ENCODE assay signal across 8 mouse cellular contexts in genomic region chr4:46620330-46620729, GRCm38 (mm10). TPM values are rescaled to one million over a fixed set of nuclear protein-coding genes. Genes with fewer than 3 reads are reported as not detected.
A peak's percentile ranks its signal among the peaks of the same experiment; 100 is the strongest.
DNase-seq lines count a peak whose midpoint lies in the region; ATAC-seq and TF ChIP-seq lines count a peak whose summit lies in the region.

No protein-coding gene starts in this region.

- H3K36me3 ChIP-seq in kidney, adult 2 months (ENCODE audit: control insufficient read depth, insufficient read depth, low read length), result no peaks in the 10 kb centered on the region
- no peaks in the 10 kb centered on the region for H3K36me3 ChIP-seq in forebrain, embryonic 15.5 days
- H3K36me3 ChIP-seq in liver, embryonic 12.5 days, result no peaks in the 10 kb centered on the region
- no peaks in the 10 kb centered on the region for H3K36me3 ChIP-seq in stomach, embryonic 16.5 days (ENCODE audit: control insufficient read depth, insufficient read depth, low read length)

- no peak overlapping the region for H3K4me3 ChIP-seq in kidney, adult 2 months (ENCODE audit: insufficient read depth, low read depth, low read length)
- no peak overlapping the region for H3K4me3 ChIP-seq in forebrain, embryonic 15.5 days
- H3K4me3 ChIP-seq in liver, embryonic 12.5 days, result peak overlapping the region; percentile 27
- no peak overlapping the region for H3K4me3 ChIP-seq in stomach, embryonic 16.5 days (replicated peaks; ENCODE audit: low read length)

- no peaks in the 10 kb centered on the region for H3K27me3 ChIP-seq in kidney, adult 2 months (replicated peaks; ENCODE audit: control insufficient read depth, insufficient read depth, low read length)
- no peaks in the 10 kb centered on the region for H3K27me3 ChIP-seq in forebrain, embryonic 15.5 days
- H3K27me3 ChIP-seq in liver, embryonic 12.5 days (replicated peaks), result peaks cover 12% of the 10 kb centered on the region; the same call in 1 of the 2 replicates
- H3K27me3 ChIP-seq in stomach, embryonic 16.5 days (ENCODE audit: control insufficient read depth, insufficient read depth, low read length), result no peaks in the 10 kb centered on the region

- ATAC-seq in forebrain, embryonic 15.5 days (replicated peaks), result no peak
- no peak for ATAC-seq in liver, embryonic 12.5 days
- peak; percentile 29; the same call in 1 of the 2 replicates for ATAC-seq in stomach, embryonic 16.5 days (ENCODE audit: insufficient read depth, low FRiP score)

- TF ChIP-seq POLR2A in kidney, adult 2 months (IDR thresholded peaks at IDR 0.05; ENCODE audit: low read depth, low read length), result no peak

- no peaks in the 10 kb centered on the region for H3K4me1 ChIP-seq in kidney, adult 2 months (ENCODE audit: control insufficient read depth, insufficient read depth, low read length)
- H3K4me1 ChIP-seq in forebrain, embryonic 15.5 days, result peaks cover 10% of the 10 kb centered on the region; the same call in 1 of the 2 replicates
- H3K4me1 ChIP-seq in liver, embryonic 12.5 days, result peaks cover 28% of the 10 kb centered on the region
- no peaks in the 10 kb centered on the region for H3K4me1 ChIP-seq in stomach, embryonic 16.5 days (ENCODE audit: control insufficient read depth, insufficient read depth, low read length)

- 0 out of 2 replicates have a peak overlapping the region, but pooled peaks have one; percentile 2 for H3K4me2 ChIP-seq in forebrain, embryonic 15.5 days (replicated peaks)
- peak overlapping the region; percentile 53 for H3K4me2 ChIP-seq in liver, embryonic 12.5 days
- no peak overlapping the region for H3K4me2 ChIP-seq in stomach, embryonic 16.5 days (ENCODE audit: low read depth, low read length)

- H3K9me3 ChIP-seq in forebrain, embryonic 15.5 days, result no peaks in the 10 kb centered on the region
- H3K9me3 ChIP-seq in liver, embryonic 12.5 days (replicated peaks), result no peaks in the 10 kb centered on the region
- no peaks in the 10 kb centered on the region for H3K9me3 ChIP-seq in stomach, embryonic 16.5 days (replicated peaks; ENCODE audit: control insufficient read depth, low read length)

- 26% methylated on average over 23 of the region's 23 CpGs for WGBS in kidney, adult 2 months
- WGBS in forebrain, embryonic 15.5 days, result 8% methylated on average over 23 of the region's 23 CpGs
- 12% methylated on average over 23 of the region's 23 CpGs for WGBS in liver, embryonic 12.5 days (ENCODE audit: insufficient replicate concordance)
- WGBS in stomach, embryonic 16.5 days, result 15% methylated on average over 23 of the region's 23 CpGs

- H3K27ac ChIP-seq in kidney, adult 2 months (ENCODE audit: insufficient read depth, low read depth, low read length), result no peak overlapping the region
- no peak overlapping the region for H3K27ac ChIP-seq in forebrain, embryonic 15.5 days (replicated peaks)
- no peak overlapping the region for H3K27ac ChIP-seq in liver, embryonic 12.5 days
- H3K27ac ChIP-seq in stomach, embryonic 16.5 days (ENCODE audit: low read length), result no peak overlapping the region

- H3K9ac ChIP-seq in forebrain, embryonic 15.5 days (replicated peaks), result no peak overlapping the region
- H3K9ac ChIP-seq in liver, embryonic 12.5 days, result 0 out of 2 replicates have a peak overlapping the region, but pooled peaks have one; percentile 13
- H3K9ac ChIP-seq in stomach, embryonic 16.5 days (ENCODE audit: low read length), result peak overlapping the region; percentile 37; the same call in 1 of the 2 replicates

- no peak for DNase-seq in kidney, adult 2 months
- no peak for DNase-seq in kidney, adult 9 months
- peak; percentile 56 for DNase-seq in brain, adult 2 months (ENCODE audit: low read depth, low spot score)
- DNase-seq in right cerebral cortex, postnatal 25 days, result no peak
- no peak for DNase-seq in yolk sac, embryonic 10.5 days (ENCODE audit: low spot score)

- peak; percentile 45 for TF ChIP-seq CTCF in kidney, adult 2 months (conservative IDR thresholded peaks at IDR 0.05; ENCODE audit: insufficient read depth, insufficient read length, low read depth, low read length)

RNA-seq across cellular contexts. Expression of gene Coro2a, which starts 18.3 kb away (rescaled TPM):
- polyA plus RNA-seq in kidney, adult 2 months (2012; rRNA removed), result 4.1 and 4.2 TPM in 2 replicates
- 4.4 and 4.6 TPM in 2 replicates for polyA plus RNA-seq in forebrain, embryonic 15.5 days (2015; fragmentation: Nextera tagmentation; extraction: Ambion mirVana)
- polyA plus RNA-seq in liver, embryonic 12.5 days (2016; fragmentation: Nextera tagmentation; extraction: Ambion mirVana), result 4.9 and 5.2 TPM in 2 replicates
- 26.4 and 27.1 TPM in 2 replicates for polyA plus RNA-seq in stomach, embryonic 16.5 days (2015; fragmentation: Nextera tagmentation; extraction: Ambion mirVana)

RNA-seq across cellular contexts. Expression of gene Tbc1d2, which starts 29.7 kb away (rescaled TPM):
- 6.1 and 7.6 TPM in 2 replicates for polyA plus RNA-seq in kidney, adult 2 months (2012; rRNA removed)
- 0.98 and 1.1 TPM in 2 replicates for polyA plus RNA-seq in forebrain, embryonic 15.5 days (2015; fragmentation: Nextera tagmentation; extraction: Ambion mirVana)
- 0.57 and 0.62 TPM in 2 replicates for polyA plus RNA-seq in liver, embryonic 12.5 days (2016; fragmentation: Nextera tagmentation; extraction: Ambion mirVana)
- 2.9 and 3.1 TPM in 2 replicates for polyA plus RNA-seq in stomach, embryonic 16.5 days (2015; fragmentation: Nextera tagmentation; extraction: Ambion mirVana)
